Mouse (Mus musculus): ENCODE measurements around the gene Utp15.

Utp15 gene

DNA sequence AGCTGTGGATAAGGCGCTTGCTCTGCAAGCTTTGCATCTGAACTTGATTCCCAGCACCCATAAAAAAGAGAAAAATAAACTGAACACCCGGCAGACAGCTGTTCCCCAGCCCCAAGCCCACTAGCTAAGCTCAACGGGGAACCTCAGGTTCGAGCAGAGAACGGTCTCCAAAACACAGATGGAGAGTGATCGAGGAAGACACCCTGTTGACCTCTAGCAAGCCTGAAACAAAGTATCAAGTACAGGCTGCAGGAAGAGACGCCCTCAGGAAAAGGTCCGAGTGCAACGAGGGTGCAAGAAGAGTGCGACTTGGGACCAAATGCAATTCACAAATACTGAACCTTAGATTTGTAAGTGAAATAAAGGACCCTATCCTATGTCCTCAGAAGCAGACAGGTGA lies 13.2 kb downstream of the Utp15 start:
- no peak for DNase-seq (ENCODE audit: low read depth, low spot score)

- no peak for DNase-seq (ENCODE audit: low read depth, low spot score)
Measured at GRCm38 (mm10) chr13:98245386-98245785, 17.5 kb downstream of the Utp15 start.

GRCm38 (mm10) chr13:98244571-98245350 lies 18.1 kb downstream of the Utp15 start:
- DNase-seq (ENCODE audit: low read depth, low spot score): no peak

DNA sequence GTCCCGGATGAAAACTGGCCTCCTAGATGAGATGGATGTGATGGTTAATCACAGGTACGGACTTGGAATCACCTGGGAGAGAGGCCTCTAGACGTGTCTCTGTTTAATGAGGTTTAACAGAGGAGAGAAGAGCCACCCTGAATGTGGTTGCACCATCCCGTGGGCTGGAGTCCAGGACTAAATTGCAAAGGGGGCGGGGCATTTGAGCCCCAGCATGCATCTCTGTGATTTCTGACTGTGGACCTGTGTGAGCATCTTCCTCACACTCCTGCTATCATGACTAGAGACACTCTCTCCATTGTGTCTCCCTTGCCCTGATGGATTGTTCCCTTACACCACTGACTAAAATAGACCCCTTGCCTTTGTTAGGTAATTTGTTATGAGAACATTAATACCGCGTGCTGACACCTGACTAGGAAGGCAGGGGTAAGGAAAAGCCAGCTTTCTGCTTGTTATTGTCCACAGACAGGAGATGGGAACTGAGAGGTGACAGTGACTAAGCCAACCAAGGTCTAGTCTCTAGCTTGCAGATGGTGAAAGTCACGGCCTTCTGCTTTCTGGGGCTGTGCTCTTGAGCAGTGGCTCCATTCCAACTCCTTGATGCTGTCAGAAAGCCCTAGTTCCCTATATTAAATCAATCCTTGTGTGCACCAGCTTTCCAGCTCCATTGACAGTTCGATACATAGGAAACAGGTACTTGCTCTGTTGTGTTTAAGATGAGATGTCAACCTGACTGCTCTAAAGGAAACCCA lies 21.1 kb downstream of the Utp15 start:
- no peak for DNase-seq (ENCODE audit: low read depth, low spot score)

GRCm38 (mm10) chr13:98239978-98240641 lies 22.7 kb downstream of the Utp15 start:
- DNase-seq (ENCODE audit: low read depth, low spot score): peak; percentile 64

- no peak for DNase-seq (ENCODE audit: low read depth, low spot score)
Measured at GRCm38 (mm10) chr13:98235451-98235850, 27.4 kb downstream of the Utp15 start.

GRCm38 (mm10) chr13:98230511-98230910 lies 32.3 kb downstream of the Utp15 start:
- no peak for DNase-seq (ENCODE audit: low read depth, low spot score)

DNA sequence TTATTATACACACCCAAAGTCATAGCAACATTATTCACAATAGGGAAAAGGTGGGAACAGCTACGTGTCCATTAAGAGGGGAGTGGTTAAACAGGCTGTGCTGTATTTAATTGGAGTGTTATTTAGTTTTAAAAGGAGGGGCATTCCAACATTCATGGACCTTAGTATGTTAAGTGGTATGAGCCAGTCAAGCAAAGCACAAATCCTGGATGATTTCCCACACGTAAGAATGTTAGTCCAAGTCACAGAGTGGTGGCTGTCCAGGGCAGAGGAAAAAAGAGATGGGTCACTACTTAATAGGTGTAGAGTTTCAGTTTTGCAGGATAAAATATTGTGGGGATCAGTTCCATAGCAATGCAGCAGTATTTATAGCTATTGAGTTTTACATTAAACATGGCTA lies 36.6 kb downstream of the Utp15 start:
- no peak for DNase-seq (ENCODE audit: low read depth, low spot score)

- no peak for DNase-seq (ENCODE audit: low read depth, low spot score)
Measured at GRCm38 (mm10) chr13:98222848-98223247, 40.0 kb downstream of the Utp15 start.

- DNase-seq (ENCODE audit: low read depth, low spot score): no peak
Measured at GRCm38 (mm10) chr13:98210137-98210536, 52.7 kb downstream of the Utp15 start.

DNA sequence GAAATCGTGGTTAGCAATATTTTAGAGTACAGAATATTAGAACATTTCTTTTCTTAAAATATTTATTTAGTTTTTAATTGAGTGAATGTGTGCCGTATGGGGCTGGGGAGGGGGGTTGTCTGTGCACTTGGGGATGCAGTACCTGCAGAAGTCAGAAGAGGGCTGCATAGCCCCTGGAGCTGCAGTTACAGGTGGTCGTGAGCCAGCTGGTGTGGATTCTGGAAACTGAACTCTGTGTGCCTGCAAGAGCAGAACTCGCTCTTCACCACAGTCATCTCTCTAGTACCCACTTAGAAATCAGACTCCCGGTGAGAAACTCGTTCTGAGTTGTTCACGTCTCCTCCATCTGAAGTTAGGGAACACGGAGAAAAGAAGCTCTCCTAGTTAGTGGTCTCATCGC lies 54.0 kb downstream of the Utp15 start:
- no peak for DNase-seq (ENCODE audit: low read depth, low spot score)

DNA sequence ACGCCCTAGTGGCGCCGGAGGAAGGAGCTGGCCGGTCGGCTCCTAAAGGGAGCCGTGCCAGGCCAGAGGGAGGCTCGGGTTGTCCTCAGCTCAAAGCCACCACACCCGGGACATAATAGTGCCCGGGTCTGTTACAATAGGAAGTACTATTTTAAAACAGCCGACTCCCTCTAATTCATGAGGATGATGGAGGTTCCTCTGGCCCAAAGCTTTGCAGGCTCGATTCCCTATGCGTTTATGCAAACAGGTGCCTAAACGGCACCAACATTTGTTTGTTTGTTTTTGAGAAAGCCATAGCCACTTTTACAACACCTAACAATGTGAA lies 56.3 kb downstream of the Utp15 start:
- DNase-seq (ENCODE audit: low read depth, low spot score): no peak

- DNase-seq (ENCODE audit: low read depth, low spot score): peak; percentile 40
Measured at GRCm38 (mm10) chr13:98205771-98206545, 56.9 kb downstream of the Utp15 start, which contains the start of gene Arhgef28. Gene Arhgef28 (minus strand): TSS chr13:98206439.

DNA sequence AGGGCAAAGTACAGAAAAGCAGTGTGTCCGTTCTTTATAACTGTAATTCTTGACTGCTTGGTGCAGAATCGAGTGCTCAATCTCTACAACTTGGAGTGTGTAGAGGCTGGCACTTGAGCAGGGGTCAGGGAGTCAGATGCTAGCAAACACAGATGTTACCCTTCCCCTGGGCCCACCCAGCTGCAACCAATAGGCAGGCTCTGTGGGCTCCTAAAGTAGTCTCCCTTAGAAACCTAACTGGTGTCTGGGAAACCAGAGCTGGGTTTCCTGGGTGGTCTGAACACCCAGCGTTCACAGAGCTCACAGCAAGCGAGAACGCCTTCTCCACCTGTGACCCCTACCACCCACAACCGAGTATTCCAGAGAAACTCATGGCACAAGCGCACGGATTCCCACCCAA lies 57.7 kb downstream of the Utp15 start:
- no peak for DNase-seq (ENCODE audit: low read depth, low spot score)

GRCm38 (mm10) chr13:98204371-98204770 lies 58.5 kb downstream of the Utp15 start:
- DNase-seq (ENCODE audit: low read depth, low spot score): no peak

DNA sequence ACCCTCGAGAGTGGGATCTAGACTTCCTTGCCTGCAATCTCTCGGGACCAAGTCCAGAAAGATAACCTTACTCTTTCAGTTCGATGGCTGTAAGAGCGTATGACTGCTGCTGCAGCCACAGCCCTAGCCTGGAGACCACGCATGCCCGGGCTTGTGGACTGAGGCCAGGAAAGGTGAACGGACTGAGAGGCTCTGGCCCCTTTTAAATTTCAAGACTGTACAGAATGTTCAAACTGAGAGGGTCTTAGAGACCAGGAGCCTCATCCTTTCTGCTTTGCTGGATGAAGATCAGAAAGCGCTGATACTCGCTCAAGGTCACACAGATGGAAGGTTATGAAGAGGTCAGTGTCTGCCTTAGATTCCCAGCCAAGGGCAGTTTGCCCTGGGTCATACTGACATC lies 61.4 kb downstream of the Utp15 start:
- DNase-seq (ENCODE audit: low read depth, low spot score): no peak
